Mouse (Mus musculus): ENCODE results near the gene Kif28. TPM values are rescaled to one million over a fixed set of nuclear protein-coding genes. Genes with fewer than 3 reads are reported as not detected.

The Kif28 gene
- polyA plus RNA-seq (2014; fragmentation: Nextera tagmentation; extraction: Ambion mirVana): 0.11 TPM in 1 of 2 replicates, not detected in the other

GRCm38 (mm10) chr1:179745171-179745570 is at the start of gene Kif28:
TSS of gene Kif28 (minus strand) at chr1:179745271.
- 93% methylated on average over 9 of the region's 9 CpGs for WGBS (ENCODE audit: insufficient replicate concordance)
- H3K36me3 ChIP-seq (ENCODE audit: control insufficient read depth, insufficient read depth, low read length): peaks cover 3% of the 10 kb centered on the region
- no peak within 1 kb of the TSS for H3K27ac ChIP-seq (ENCODE audit: low read depth, low read length)

GRCm38 (mm10) chr1:179787281-179787680 is 42.2 kb upstream of the Kif28 start:
- Histone ChIP-seq H3K9me3 (replicated peaks; ENCODE audit: control insufficient read depth, low read length) (no peaks in the 10 kb centered on the region), H3K4me2 (no peak overlapping the region), H3K27ac (ENCODE audit: low read depth, low read length) (no peak overlapping the region), H3K4me1 (ENCODE audit: control insufficient read depth, insufficient read depth, low read length) (no peaks in the 10 kb centered on the region), H3K27me3 (ENCODE audit: control insufficient read depth, insufficient read depth, low read length) (no peaks in the 10 kb centered on the region), H3K4me3 (ENCODE audit: low read depth, low read length) (no peak overlapping the region), H3K36me3 (ENCODE audit: control insufficient read depth, insufficient read depth, low read length) (peaks cover 32% of the 10 kb centered on the region), H3K9ac (ENCODE audit: low read depth, low read length) (no peak overlapping the region)
- ATAC-seq (replicated peaks; ENCODE audit: insufficient number of reproducible peaks, low FRiP score, low TSS enrichment): no peak
- 74% methylated on average over 4 of the region's 4 CpGs for WGBS (ENCODE audit: insufficient replicate concordance)

More at GRCm38 (mm10) chr1:179745171-179745570, at the start of gene Kif28:
- no peak for ATAC-seq (replicated peaks; ENCODE audit: insufficient number of reproducible peaks, low FRiP score, low TSS enrichment)
- no peak within 1 kb of the TSS for H3K4me2 ChIP-seq
- 0 out of 2 replicates have a peak, but pooled peaks cover 5% of the 10 kb centered on the region for H3K4me1 ChIP-seq (ENCODE audit: control insufficient read depth, insufficient read depth, low read length)
- no peaks in the 10 kb centered on the region for H3K9me3 ChIP-seq (replicated peaks; ENCODE audit: control insufficient read depth, low read length)
- H3K4me3 ChIP-seq (ENCODE audit: low read depth, low read length): no peak within 1 kb of the TSS
- H3K27me3 ChIP-seq (ENCODE audit: control insufficient read depth, insufficient read depth, low read length): no peaks in the 10 kb centered on the region
- no peak within 1 kb of the TSS for H3K9ac ChIP-seq (ENCODE audit: low read depth, low read length)

GRCm38 (mm10) chr1:179785502-179785901 is 40.4 kb upstream of the Kif28 start:
- H3K9me3 ChIP-seq (replicated peaks; ENCODE audit: control insufficient read depth, low read length): no peaks in the 10 kb centered on the region
- H3K27me3 ChIP-seq (ENCODE audit: control insufficient read depth, insufficient read depth, low read length): no peaks in the 10 kb centered on the region
- H3K4me2 ChIP-seq: no peak overlapping the region
- H3K36me3 ChIP-seq (ENCODE audit: control insufficient read depth, insufficient read depth, low read length): peaks cover 31% of the 10 kb centered on the region
- 81% methylated on average over 5 of the region's 5 CpGs for WGBS (ENCODE audit: insufficient replicate concordance)
- H3K9ac ChIP-seq (ENCODE audit: low read depth, low read length): no peak overlapping the region
- no peak overlapping the region for H3K4me3 ChIP-seq (ENCODE audit: low read depth, low read length)
- no peak overlapping the region for H3K27ac ChIP-seq (ENCODE audit: low read depth, low read length)
- no peaks in the 10 kb centered on the region for H3K4me1 ChIP-seq (ENCODE audit: control insufficient read depth, insufficient read depth, low read length)
- no peak for ATAC-seq (replicated peaks; ENCODE audit: insufficient number of reproducible peaks, low FRiP score, low TSS enrichment)

GRCm38 (mm10) chr1:179784098-179784497 is 39.0 kb upstream of the Kif28 start:
- Histone ChIP-seq H3K36me3 (ENCODE audit: control insufficient read depth, insufficient read depth, low read length) (peaks cover 30% of the 10 kb centered on the region), H3K27ac (ENCODE audit: low read depth, low read length) (no peak overlapping the region), H3K4me3 (ENCODE audit: low read depth, low read length) (no peak overlapping the region), H3K4me2 (no peak overlapping the region), H3K27me3 (ENCODE audit: control insufficient read depth, insufficient read depth, low read length) (no peaks in the 10 kb centered on the region), H3K4me1 (ENCODE audit: control insufficient read depth, insufficient read depth, low read length) (no peaks in the 10 kb centered on the region), H3K9me3 (replicated peaks; ENCODE audit: control insufficient read depth, low read length) (no peaks in the 10 kb centered on the region), H3K9ac (ENCODE audit: low read depth, low read length) (no peak overlapping the region)
- no peak for ATAC-seq (replicated peaks; ENCODE audit: insufficient number of reproducible peaks, low FRiP score, low TSS enrichment)
- WGBS (ENCODE audit: insufficient replicate concordance): 84% methylated on average over 4 of the region's 4 CpGs

GRCm38 (mm10) chr1:179776831-179777230 is 31.8 kb upstream of the Kif28 start:
- no peak overlapping the region for H3K27ac ChIP-seq (ENCODE audit: low read depth, low read length)
- ATAC-seq (replicated peaks; ENCODE audit: insufficient number of reproducible peaks, low FRiP score, low TSS enrichment): no peak
- H3K9ac ChIP-seq (ENCODE audit: low read depth, low read length): no peak overlapping the region
- no peaks in the 10 kb centered on the region for H3K27me3 ChIP-seq (ENCODE audit: control insufficient read depth, insufficient read depth, low read length)
- no peaks in the 10 kb centered on the region for H3K4me1 ChIP-seq (ENCODE audit: control insufficient read depth, insufficient read depth, low read length)
- no peaks in the 10 kb centered on the region for H3K9me3 ChIP-seq (replicated peaks; ENCODE audit: control insufficient read depth, low read length)
- no peak overlapping the region for H3K4me2 ChIP-seq
- H3K36me3 ChIP-seq (ENCODE audit: control insufficient read depth, insufficient read depth, low read length): peaks cover 32% of the 10 kb centered on the region
- no peak overlapping the region for H3K4me3 ChIP-seq (ENCODE audit: low read depth, low read length)
- 93% methylated on average over 8 of the region's 8 CpGs for WGBS (ENCODE audit: insufficient replicate concordance)

GRCm38 (mm10) chr1:179760553-179760952 is 15.5 kb upstream of the Kif28 start:
- 91% methylated on average over 4 of the region's 4 CpGs for WGBS (ENCODE audit: insufficient replicate concordance)

GRCm38 (mm10) chr1:179760086-179760485 is 15.0 kb upstream of the Kif28 start:
- H3K9me3 ChIP-seq (replicated peaks; ENCODE audit: control insufficient read depth, low read length): no peaks in the 10 kb centered on the region
- no peak for ATAC-seq (replicated peaks; ENCODE audit: insufficient number of reproducible peaks, low FRiP score, low TSS enrichment)
- H3K27me3 ChIP-seq (ENCODE audit: control insufficient read depth, insufficient read depth, low read length): no peaks in the 10 kb centered on the region
- H3K36me3 ChIP-seq (ENCODE audit: control insufficient read depth, insufficient read depth, low read length): peaks cover 25% of the 10 kb centered on the region
- H3K9ac ChIP-seq (ENCODE audit: low read depth, low read length): no peak overlapping the region
- H3K27ac ChIP-seq (ENCODE audit: low read depth, low read length): no peak overlapping the region
- H3K4me1 ChIP-seq (ENCODE audit: control insufficient read depth, insufficient read depth, low read length): no peaks in the 10 kb centered on the region
- 89% methylated on average over 5 of the region's 5 CpGs for WGBS (ENCODE audit: insufficient replicate concordance)
- H3K4me2 ChIP-seq: no peak overlapping the region
- no peak overlapping the region for H3K4me3 ChIP-seq (ENCODE audit: low read depth, low read length)

More at GRCm38 (mm10) chr1:179760553-179760952, 15.5 kb upstream of the Kif28 start:
- Histone ChIP-seq H3K9ac (ENCODE audit: low read depth, low read length) (no peak overlapping the region), H3K27me3 (ENCODE audit: control insufficient read depth, insufficient read depth, low read length) (no peaks in the 10 kb centered on the region), H3K4me1 (ENCODE audit: control insufficient read depth, insufficient read depth, low read length) (no peaks in the 10 kb centered on the region), H3K4me3 (ENCODE audit: low read depth, low read length) (no peak overlapping the region), H3K27ac (ENCODE audit: low read depth, low read length) (no peak overlapping the region), H3K36me3 (ENCODE audit: control insufficient read depth, insufficient read depth, low read length) (peaks cover 28% of the 10 kb centered on the region), H3K4me2 (no peak overlapping the region), H3K9me3 (replicated peaks; ENCODE audit: control insufficient read depth, low read length) (no peaks in the 10 kb centered on the region)
- no peak for ATAC-seq (replicated peaks; ENCODE audit: insufficient number of reproducible peaks, low FRiP score, low TSS enrichment)

- no peak overlapping the region for H3K27ac ChIP-seq (ENCODE audit: low read depth, low read length)
- no peak for ATAC-seq (replicated peaks; ENCODE audit: insufficient number of reproducible peaks, low FRiP score, low TSS enrichment)
- no peaks in the 10 kb centered on the region for H3K9me3 ChIP-seq (replicated peaks; ENCODE audit: control insufficient read depth, low read length)
These were observed 11.4 kb upstream of the Kif28 start for GRCm38 (mm10) chr1:179756477-179756876.

GRCm38 (mm10) chr1:179753006-179753405 is 7.9 kb upstream of the Kif28 start:
- H3K27me3 ChIP-seq (ENCODE audit: control insufficient read depth, insufficient read depth, low read length): no peaks in the 10 kb centered on the region
- H3K4me2 ChIP-seq: no peak overlapping the region
- ATAC-seq (replicated peaks; ENCODE audit: insufficient number of reproducible peaks, low FRiP score, low TSS enrichment): no peak
- H3K27ac ChIP-seq (ENCODE audit: low read depth, low read length): no peak overlapping the region
- H3K4me1 ChIP-seq (ENCODE audit: control insufficient read depth, insufficient read depth, low read length): no peaks in the 10 kb centered on the region
- H3K9ac ChIP-seq (ENCODE audit: low read depth, low read length): no peak overlapping the region
- no peaks in the 10 kb centered on the region for H3K9me3 ChIP-seq (replicated peaks; ENCODE audit: control insufficient read depth, low read length)
- WGBS (ENCODE audit: insufficient replicate concordance): 96% methylated on average over 8 of the region's 8 CpGs
- H3K36me3 ChIP-seq (ENCODE audit: control insufficient read depth, insufficient read depth, low read length): peaks cover 24% of the 10 kb centered on the region
- H3K4me3 ChIP-seq (ENCODE audit: low read depth, low read length): no peak overlapping the region

More at GRCm38 (mm10) chr1:179756477-179756876, 11.4 kb upstream of the Kif28 start:
- Histone ChIP-seq H3K4me1 (ENCODE audit: control insufficient read depth, insufficient read depth, low read length) (no peaks in the 10 kb centered on the region), H3K9ac (ENCODE audit: low read depth, low read length) (no peak overlapping the region), H3K4me3 (ENCODE audit: low read depth, low read length) (no peak overlapping the region), H3K4me2 (no peak overlapping the region), H3K27me3 (ENCODE audit: control insufficient read depth, insufficient read depth, low read length) (no peaks in the 10 kb centered on the region), H3K36me3 (ENCODE audit: control insufficient read depth, insufficient read depth, low read length) (peaks cover 34% of the 10 kb centered on the region)

Measured in heart, embryonic 11.5 days (tissue).